Mouse (Mus musculus) forebrain, embryonic 14.5 days (tissue): ENCODE measurements at regions not wholly inside any gene's neighbourhood (a gene's known extent, or its start where the extent isn't known, plus 50 kb on each side); places are given as distances from the start of the nearest gene placed in this dataset.

Source experiments
- ATAC-seq: fragments of 200-750 bp; cut with Nextera tagmentation; 2 replicates; pipeline ENCODE4 v1.8.0; 2017; ENCODE audit warnings: mild to moderate bottlenecking, moderate library complexity
- DNase-seq: peaks from one replicate; pipeline ENCODE4 v3.0.0-alpha.2; 2015; ENCODE audit warnings: low spot score
- H3K27ac ChIP-seq: fragments of 300-500 bp; sonication (generic); 2 replicates; pipeline ENCODE4 v1.5.1; 2014; ENCODE audit warnings: low read depth, mild to moderate bottlenecking, control low read depth, low read length, moderate library complexity
- H3K27me3 ChIP-seq: fragments of 300-500 bp; sonication (generic); replicated peaks from 2 replicates; pipeline ENCODE4 v1.6.1; 2014; ENCODE audit warnings: low read length, control low read depth, mixed read lengths; ENCODE audit not compliant: control insufficient read depth, insufficient read depth
- H3K36me3 ChIP-seq: fragments of 300-500 bp; sonication (generic); 2 replicates; pipeline ENCODE4 v1.6.1; 2014; ENCODE audit warnings: low read length, control low read depth; ENCODE audit not compliant: control insufficient read depth, insufficient read depth
- H3K4me1 ChIP-seq: fragments of 300-500 bp; sonication (generic); 2 replicates; pipeline ENCODE4 v1.6.1; 2014; ENCODE audit warnings: antibody characterized with exemption, low read length, control low read depth; ENCODE audit not compliant: control insufficient read depth, insufficient read depth
- H3K4me2 ChIP-seq: fragments of 300-500 bp; sonication (generic); 2 replicates; pipeline ENCODE4 v1.6.1; 2014; ENCODE audit warnings: mild to moderate bottlenecking, control low read depth, low read length
- H3K4me3 ChIP-seq: fragments of 300-500 bp; sonication (generic); 2 replicates; pipeline ENCODE4 v1.5.1; 2014; ENCODE audit warnings: low read depth, low read length, control low read depth
- H3K9ac ChIP-seq: fragments of 300-500 bp; sonication (generic); 2 replicates; pipeline ENCODE4 v1.6.1; 2014; ENCODE audit warnings: mild to moderate bottlenecking, low read length, control low read depth, moderate library complexity
- H3K9me3 ChIP-seq: fragments of 300-500 bp; sonication (generic); replicated peaks from 2 replicates; pipeline ENCODE4 v1.6.1; 2016; ENCODE audit warnings: low read length, control low read depth, mixed read lengths; ENCODE audit not compliant: control insufficient read depth
- WGBS: fragments of 180-500 bp; shearing (Covaris S2); extraction: QIAGEN DNeasy Blood & Tissue Kit; methylation state at CpG from one replicate; pipeline ENCODE4 v1.1.7; 2014; 5-methylcytosine and 5-hydroxymethylcytosine counted together

- H3K36me3 ChIP-seq, result no peaks in the 10 kb centered on the region
- no peaks in the 10 kb centered on the region for H3K27me3 ChIP-seq
- 89% methylated on average over 9 of the region's 9 CpGs for WGBS
- no peak overlapping the region for H3K9ac ChIP-seq
- no peak overlapping the region for H3K4me2 ChIP-seq
- ATAC-seq (no peak), DNase-seq (no peak)
- no peaks in the 10 kb centered on the region for H3K9me3 ChIP-seq
- H3K27ac ChIP-seq, result no peak overlapping the region
- no peak overlapping the region for H3K4me3 ChIP-seq
- H3K4me1 ChIP-seq, result no peaks in the 10 kb centered on the region
Measured at GRCm38 (mm10) chr7:79222626-79223335, 50.2 kb upstream of the Abhd2 start.
